Mouse (Mus musculus) urinary bladder, postnatal 10 days (tissue): Measurements from ENCODE around the gene Gm8660.
"Not testable (repeated sequence)": the region's sequence is repeated elsewhere in the genome, so short reads cannot be mapped to it uniquely, and the experiment has no call there.

Source experiments
- DNase-seq: peaks from one replicate; pipeline ENCODE4 v3.0.0; 2022; ENCODE audit warnings: low spot score

The Gm8660 gene

DNA sequence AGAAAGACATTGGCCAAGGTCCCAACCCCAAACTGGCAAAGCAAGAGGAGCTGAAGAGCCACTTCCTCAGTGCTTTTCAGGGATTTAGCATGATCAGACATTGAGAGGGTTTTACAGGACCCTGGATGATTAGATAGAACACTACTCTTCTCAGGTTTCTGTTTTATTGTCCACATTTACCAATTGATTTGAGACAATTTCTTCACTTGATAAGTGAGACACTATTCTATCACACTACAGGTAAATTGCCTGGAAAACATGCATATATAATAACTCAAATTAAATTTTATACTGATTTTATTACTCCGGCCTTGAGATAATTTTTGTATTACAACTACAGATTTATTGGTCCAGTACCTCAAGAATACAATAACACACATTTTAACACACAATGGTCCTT, at the start of gene Gm8660:
Gm8660 (minus strand) TSS at position 101 of the 400 bp plus-strand sequence.
- not testable (repeated sequence) for DNase-seq

DNA sequence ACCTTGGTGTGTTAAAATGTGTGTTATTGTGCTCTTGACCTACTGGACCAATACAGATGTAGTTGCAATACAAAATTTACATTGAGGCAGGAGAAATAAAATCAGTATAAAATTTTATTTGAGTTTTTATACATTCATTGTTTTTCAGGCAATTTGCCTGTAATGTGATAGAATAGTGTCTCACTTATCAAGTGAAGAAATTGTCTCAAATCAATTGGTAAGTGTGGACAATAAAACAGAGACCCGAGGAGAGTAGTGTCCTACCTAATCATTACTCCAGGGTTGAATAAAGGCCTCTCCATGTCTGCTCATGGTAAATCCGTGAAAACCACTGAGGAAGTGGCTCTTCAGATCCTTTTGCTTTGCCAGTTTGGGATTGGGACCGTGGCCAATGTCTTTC, 42.4 kb upstream of the Gm8660 start, which contains the start of gene Vmn1r148:
Vmn1r148 (plus strand) TSS at position 301 of the 400 bp plus-strand sequence.
- DNase-seq = not testable (repeated sequence)

DNA sequence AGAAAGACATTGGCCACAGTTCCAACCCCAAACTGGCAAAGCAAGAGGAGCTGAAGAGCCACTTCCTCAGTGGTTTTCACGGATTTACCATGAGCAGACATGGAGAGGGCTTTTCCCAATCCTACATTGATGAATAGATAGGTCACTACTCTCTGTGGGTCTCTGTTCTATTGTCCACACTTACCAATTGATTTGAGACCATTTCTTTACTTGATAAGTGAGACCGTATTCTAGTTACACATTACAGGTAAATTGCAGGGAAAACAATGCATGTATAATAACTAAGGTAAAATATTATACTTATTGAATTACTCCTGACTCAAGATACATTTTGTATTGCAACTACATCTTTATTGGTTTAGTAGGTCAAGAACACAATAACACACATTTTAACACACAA, 41.2 kb downstream of the Gm8660 start, which contains the start of gene Gm4187:
Gm4187 (minus strand) TSS at position 101 of the 400 bp plus-strand sequence.
- not testable (repeated sequence) for DNase-seq
